Mouse (Mus musculus) G1E (cell line): ENCODE data around the gene Olfr816.
"Not testable (repeated sequence)": the region's sequence is repeated elsewhere in the genome, so short reads cannot be mapped to it uniquely, and the experiment has no call there.

Source experiments
- CTCF ChIP-seq: IDR thresholded peaks from 2 replicates; pipeline ENCODE4 v1.5.1; 2012; ENCODE audit warnings: low read depth, low read length, inconsistent platforms, mixed read lengths
- GATA1 ChIP-seq: IDR thresholded peaks from 2 replicates; pipeline ENCODE4 v1.6.1; 2012; ENCODE audit warnings: borderline replicate concordance, low read length, inconsistent platforms, mixed read lengths
- GATA2 ChIP-seq: IDR thresholded peaks from 2 replicates; pipeline ENCODE4 v1.6.1; 2012; ENCODE audit warnings: low read depth, low read length, inconsistent platforms, borderline replicate concordance
- POLR2AphosphoS5 ChIP-seq: IDR thresholded peaks from 2 replicates; pipeline ENCODE4 v1.6.1; 2012; ENCODE audit warnings: low read depth, low read length, inconsistent platforms; ENCODE audit not compliant: insufficient replicate concordance

DNA sequence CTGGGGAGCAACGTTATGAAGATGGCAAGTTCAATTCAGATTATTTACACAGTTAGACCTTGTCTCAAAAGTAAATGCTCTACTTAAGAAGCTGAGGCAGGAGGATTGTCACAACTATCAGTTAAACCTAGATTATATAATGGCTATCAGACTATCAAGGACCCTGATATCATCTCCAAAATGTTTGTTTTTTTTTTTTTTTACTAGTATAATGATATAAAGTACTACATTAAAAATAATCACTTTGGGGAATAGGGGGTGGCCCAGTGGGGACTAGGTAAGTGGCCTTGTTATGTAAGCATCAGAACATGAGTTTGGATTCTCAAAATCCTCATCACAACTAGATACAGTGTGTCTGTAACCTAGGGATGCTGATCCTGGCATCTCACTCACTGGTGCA lies 9.6 kb downstream of the Olfr816 start, which contains the start of gene Olfr815:
- not testable (repeated sequence) for TF ChIP-seq CTCF, POLR2AphosphoS5, GATA2, GATA1
